Mouse (Mus musculus) neural tube, embryonic 11.5 days (tissue): ENCODE measurements around the gene Rpl9. TPM values are rescaled to one million over a fixed set of nuclear protein-coding genes. Genes with fewer than 3 reads are reported as not detected.

ENCODE experiments used
- ATAC-seq: fragments of 200-750 bp; cut with Nextera tagmentation; 2 replicates; pipeline ENCODE4 v1.8.0; 2017; ENCODE audit warnings: moderate number of reproducible peaks, mild to moderate bottlenecking, moderate TSS enrichment, moderate library complexity; ENCODE audit not compliant: insufficient read depth, low FRiP score, low TSS enrichment
- DNase-seq: peaks from one replicate; pipeline ENCODE4 v3.0.0-alpha.2; 2015; ENCODE audit warnings: low spot score
- H3K27ac ChIP-seq: fragments of 300-500 bp; sonication (generic); 2 replicates; pipeline ENCODE4 v1.5.1; 2014; ENCODE audit warnings: low read depth, mild to moderate bottlenecking, low read length
- H3K27me3 ChIP-seq: fragments of 300-500 bp; sonication (generic); 2 replicates; pipeline ENCODE4 v1.6.1; 2014; ENCODE audit warnings: mild to moderate bottlenecking, low read length, mixed read lengths; ENCODE audit not compliant: control insufficient read depth, insufficient read depth
- H3K36me3 ChIP-seq: fragments of 300-500 bp; sonication (generic); 2 replicates; pipeline ENCODE4 v1.6.1; 2014; ENCODE audit warnings: mild to moderate bottlenecking, low read length, moderate library complexity, mixed read lengths; ENCODE audit not compliant: control insufficient read depth, insufficient read depth
- H3K4me1 ChIP-seq: fragments of 300-500 bp; sonication (generic); 2 replicates; pipeline ENCODE4 v1.6.1; 2014; ENCODE audit warnings: low read length, mixed read lengths; ENCODE audit not compliant: control insufficient read depth, insufficient read depth
- H3K4me2 ChIP-seq: fragments of 300-500 bp; sonication (generic); 2 replicates; pipeline ENCODE4 v1.6.1; 2014; ENCODE audit warnings: low read depth, mild to moderate bottlenecking, moderate library complexity
- H3K4me3 ChIP-seq: fragments of 300-500 bp; sonication (generic); 2 replicates; pipeline ENCODE4 v1.5.1; 2014; ENCODE audit warnings: low read depth, low read length
- H3K9ac ChIP-seq: fragments of 300-500 bp; sonication (generic); 2 replicates; pipeline ENCODE4 v1.6.1; 2014; ENCODE audit warnings: mild to moderate bottlenecking, low read length
- H3K9me3 ChIP-seq: fragments of 300-500 bp; sonication (generic); 2 replicates; pipeline ENCODE4 v1.6.1; 2016; ENCODE audit warnings: low read length; ENCODE audit not compliant: control insufficient read depth
- WGBS: fragments of 180-500 bp; shearing (Covaris S2); extraction: QIAGEN DNeasy Blood & Tissue Kit; methylation state at CpG from one replicate; pipeline ENCODE4 v1.1.7; 2014; 5-methylcytosine and 5-hydroxymethylcytosine counted together
- polyA plus RNA-seq: library from polyadenylated mRNA; unstranded; fragments of >200 nt; fragmentation: Nextera tagmentation; extraction: Ambion mirVana; gene quantifications from 2 replicates; pipeline ENCODE4 v1.2.1, GENCODE M21; 2014

Gene Rpl9
- 856 and 912 TPM in 2 replicates for polyA plus RNA-seq

GRCm38 (mm10) chr5:65390648-65391644 lies at the start of gene Rpl9, which contains the start of gene Lias:
TSS of gene Rpl9 (minus strand) at chr5:65391444.
TSS of gene Lias (plus strand) at chr5:65391497.
- H3K4me3 ChIP-seq: peak within 1 kb of the TSS; percentile 99
- H3K4me1 ChIP-seq: peaks cover 4% of the 10 kb centered on the region; the same call in 1 of the 2 replicates
- peak; percentile 98 for DNase-seq
- ATAC-seq: peak; percentile 97
- under 1% methylated on average over 83 of the region's 83 CpGs for WGBS
- peak within 1 kb of the TSS; percentile 86 for H3K4me2 ChIP-seq
- peaks cover 13% of the 10 kb centered on the region for H3K36me3 ChIP-seq
- H3K27ac ChIP-seq: peak within 1 kb of the TSS; percentile 88
- H3K9me3 ChIP-seq: no peaks in the 10 kb centered on the region
- no peaks in the 10 kb centered on the region for H3K27me3 ChIP-seq
- H3K9ac ChIP-seq: peak within 1 kb of the TSS; percentile 98

- ATAC-seq: no peak
- H3K9ac ChIP-seq: no peak overlapping the region
- no peak overlapping the region for H3K4me3 ChIP-seq
- no peak overlapping the region for H3K4me2 ChIP-seq
- no peaks in the 10 kb centered on the region for H3K27me3 ChIP-seq
- no peaks in the 10 kb centered on the region for H3K9me3 ChIP-seq
- DNase-seq: no peak
- H3K36me3 ChIP-seq: no peaks in the 10 kb centered on the region
- no peak overlapping the region for H3K27ac ChIP-seq
- H3K4me1 ChIP-seq: no peaks in the 10 kb centered on the region
Observed at GRCm38 (mm10) chr5:65438041-65438440, 46.8 kb upstream of the Rpl9 start.

GRCm38 (mm10) chr5:65435806-65436561 lies 44.7 kb upstream of the Rpl9 start, which contains the start of gene Ugdh:
TSS of gene Ugdh (minus strand) at chr5:65435949.
- DNase-seq (peak; percentile 99), ATAC-seq (peak; percentile 99)
- Histone ChIP-seq H3K9me3 (no peaks in the 10 kb centered on the region), H3K4me1 (no peaks in the 10 kb centered on the region), H3K9ac (peak within 1 kb of the TSS; percentile 77), H3K27ac (peak within 1 kb of the TSS; percentile 53; the same call in 1 of the 2 replicates), H3K27me3 (no peaks in the 10 kb centered on the region), H3K4me3 (peak within 1 kb of the TSS; percentile 79), H3K36me3 (no peaks in the 10 kb centered on the region), H3K4me2 (peak within 1 kb of the TSS; percentile 77)
- 1% methylated on average over 49 of the region's 51 CpGs for WGBS

GRCm38 (mm10) chr5:65435363-65435805 lies 44.1 kb upstream of the Rpl9 start:
- Histone ChIP-seq H3K27ac (peak overlapping the region; percentile 40; the same call in 1 of the 2 replicates), H3K4me2 (peak overlapping the region; percentile 77)
- ATAC-seq: peak; percentile 72

GRCm38 (mm10) chr5:65434471-65435362 lies 43.5 kb upstream of the Rpl9 start:
- Histone ChIP-seq H3K27me3 (no peaks in the 10 kb centered on the region), H3K4me2 (peak overlapping the region; percentile 77), H3K4me3 (peak overlapping the region; percentile 79), H3K36me3 (no peaks in the 10 kb centered on the region), H3K9me3 (no peaks in the 10 kb centered on the region), H3K9ac (peak overlapping the region; percentile 77), H3K4me1 (no peaks in the 10 kb centered on the region), H3K27ac (peak overlapping the region; percentile 40; the same call in 1 of the 2 replicates)
- ATAC-seq: peak; percentile 14
- no peak for DNase-seq
- WGBS: 6% methylated on average over 15 of the region's 15 CpGs

More at GRCm38 (mm10) chr5:65435363-65435805, 44.1 kb upstream of the Rpl9 start:
- under 1% methylated on average over 47 of the region's 47 CpGs for WGBS
- Histone ChIP-seq H3K9me3 (no peaks in the 10 kb centered on the region), H3K27me3 (no peaks in the 10 kb centered on the region), H3K36me3 (no peaks in the 10 kb centered on the region), H3K4me1 (no peaks in the 10 kb centered on the region), H3K4me3 (peak overlapping the region; percentile 79), H3K9ac (peak overlapping the region; percentile 77)
- DNase-seq: no peak

- ATAC-seq: no peak
- Histone ChIP-seq H3K9ac (no peak overlapping the region), H3K36me3 (peaks cover 2% of the 10 kb centered on the region; the same call in 1 of the 2 replicates), H3K4me3 (no peak overlapping the region), H3K4me1 (no peaks in the 10 kb centered on the region), H3K4me2 (no peak overlapping the region), H3K27me3 (no peaks in the 10 kb centered on the region), H3K9me3 (no peaks in the 10 kb centered on the region), H3K27ac (no peak overlapping the region)
- no peak for DNase-seq
- WGBS: 86% methylated on average over 5 of the region's 5 CpGs
Observed at GRCm38 (mm10) chr5:65429441-65429840, 38.2 kb upstream of the Rpl9 start.

- no peaks in the 10 kb centered on the region for H3K4me1 ChIP-seq
- no peak overlapping the region for H3K27ac ChIP-seq
- peaks cover 2% of the 10 kb centered on the region; the same call in 1 of the 2 replicates for H3K36me3 ChIP-seq
- 59% methylated on average over 4 of the region's 4 CpGs for WGBS
- no peak overlapping the region for H3K4me3 ChIP-seq
- H3K9ac ChIP-seq: no peak overlapping the region
- no peaks in the 10 kb centered on the region for H3K9me3 ChIP-seq
- DNase-seq (no peak), ATAC-seq (no peak)
- no peaks in the 10 kb centered on the region for H3K27me3 ChIP-seq
- H3K4me2 ChIP-seq: no peak overlapping the region
Observed at GRCm38 (mm10) chr5:65428321-65428720, 37.1 kb upstream of the Rpl9 start.
